Mouse (Mus musculus): ENCODE results near the gene Inha. TPM values are rescaled to one million over a fixed set of nuclear protein-coding genes. Genes with fewer than 3 reads are reported as not detected.

Inha gene
- polyA plus RNA-seq, 1 experiment from 2014 or later, result 12.2 TPM

DNA sequence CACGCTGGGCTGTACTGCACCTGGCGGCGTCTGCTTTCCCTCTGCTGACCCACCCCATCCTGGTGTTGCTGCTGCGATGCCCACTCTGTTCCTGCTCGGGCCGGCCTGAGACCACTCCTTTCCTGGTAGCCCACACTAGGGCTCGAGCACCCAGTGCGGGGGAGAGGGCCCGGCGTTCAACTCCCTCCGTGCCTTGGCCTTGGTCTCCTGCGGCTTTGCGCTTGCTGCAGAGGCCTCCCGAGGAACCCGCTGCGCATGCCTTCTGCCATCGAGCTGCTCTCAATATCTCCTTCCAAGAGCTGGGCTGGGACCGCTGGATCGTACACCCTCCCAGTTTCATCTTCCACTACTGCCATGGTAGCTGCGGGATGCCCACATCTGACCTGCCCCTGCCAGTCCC is 2.7 kb downstream of the Inha start:
- no peak for ATAC-seq (ENCODE audit: insufficient number of reproducible peaks, low FRiP score, low TSS enrichment, low read depth)
- Histone ChIP-seq H3K9ac (no peak overlapping the region), H3K36me3 (no peaks in the 10 kb centered on the region), H3K27ac (no peak overlapping the region), H3K9me3 (no peaks in the 10 kb centered on the region), H3K4me3 (no peak overlapping the region), H3K27me3 (no peaks in the 10 kb centered on the region), H3K4me2 (no peak overlapping the region), H3K4me1 (peaks cover 31% of the 10 kb centered on the region)
- 63% methylated on average over 20 of the region's 20 CpGs for WGBS

DNA sequence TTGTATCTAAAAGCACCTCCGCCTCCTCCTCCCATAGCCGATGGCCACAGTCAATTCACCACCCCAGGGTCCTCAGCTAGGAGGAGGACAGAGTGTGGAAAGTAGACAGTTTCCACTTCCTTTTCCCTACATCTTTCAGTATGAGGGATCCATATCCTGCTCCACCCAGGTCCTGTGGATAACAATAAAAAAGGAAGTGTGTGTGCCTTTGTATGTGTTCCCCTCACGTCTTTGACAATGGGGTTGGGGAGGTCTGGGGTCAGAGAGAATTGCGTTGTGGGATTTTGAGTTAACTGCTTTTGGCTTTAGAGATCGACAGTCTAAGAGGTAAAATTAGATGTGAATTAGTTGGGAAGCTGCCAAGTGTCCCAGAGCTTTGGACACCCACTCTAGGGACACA is 3.3 kb downstream of the Inha start:
- 65% methylated on average over 5 of the region's 5 CpGs for WGBS
- no peaks in the 10 kb centered on the region for H3K9me3 ChIP-seq
- H3K4me2 ChIP-seq, result no peak overlapping the region
- H3K9ac ChIP-seq, result no peak overlapping the region
- peaks cover 26% of the 10 kb centered on the region for H3K4me1 ChIP-seq
- no peak for ATAC-seq (ENCODE audit: insufficient number of reproducible peaks, low FRiP score, low TSS enrichment, low read depth)
- no peak overlapping the region for H3K4me3 ChIP-seq
- no peaks in the 10 kb centered on the region for H3K27me3 ChIP-seq
- no peak overlapping the region for H3K27ac ChIP-seq
- H3K36me3 ChIP-seq, result no peaks in the 10 kb centered on the region

DNA sequence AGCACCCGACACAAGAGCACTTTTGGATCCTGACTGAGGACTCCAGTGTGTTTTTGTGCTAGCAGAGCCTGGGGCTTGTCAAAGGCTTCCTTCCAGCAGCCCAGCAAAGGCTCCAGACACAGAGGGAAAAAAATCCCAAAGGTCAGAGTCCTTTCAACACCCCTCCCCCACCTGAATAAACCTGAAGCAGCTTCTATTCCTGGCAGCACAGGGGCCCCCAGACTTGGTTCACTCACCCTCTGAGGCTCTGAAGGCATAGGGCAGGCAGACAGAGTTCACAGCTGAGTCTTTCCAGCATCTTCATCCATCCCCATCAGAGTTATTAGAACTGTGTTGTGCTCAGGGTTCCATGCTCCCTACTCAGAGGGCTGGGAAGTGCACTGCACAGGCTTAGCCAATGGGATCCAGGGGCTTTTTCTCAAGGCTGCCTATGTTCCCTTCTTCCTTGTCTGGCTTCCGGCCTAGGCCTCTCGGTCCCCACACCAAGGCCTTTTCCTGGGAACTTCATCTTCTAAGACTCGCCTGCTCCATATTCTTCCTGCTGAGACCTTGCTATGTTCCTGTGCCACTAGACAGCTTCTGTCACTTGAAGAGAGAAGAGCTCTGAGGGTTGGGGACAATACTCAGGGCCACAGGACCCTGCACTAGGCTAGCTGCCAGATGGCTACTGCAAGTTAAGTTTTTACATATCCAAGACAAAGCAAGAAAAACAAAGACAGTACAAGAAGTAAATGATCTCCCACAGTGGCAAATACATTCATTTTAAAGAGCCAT is 4.7 kb downstream of the Inha start:
- H3K4me1 ChIP-seq, result peaks cover 22% of the 10 kb centered on the region
- 53% methylated on average over 4 of the region's 4 CpGs for WGBS
- no peak overlapping the region for H3K4me3 ChIP-seq
- H3K4me2 ChIP-seq, result no peak overlapping the region
- no peaks in the 10 kb centered on the region for H3K27me3 ChIP-seq
- H3K36me3 ChIP-seq, result no peaks in the 10 kb centered on the region
- no peak for ATAC-seq (ENCODE audit: insufficient number of reproducible peaks, low FRiP score, low TSS enrichment, low read depth)
- H3K27ac ChIP-seq, result peak overlapping the region; percentile 47
- no peak overlapping the region for H3K9ac ChIP-seq
- H3K9me3 ChIP-seq, result no peaks in the 10 kb centered on the region

DNA sequence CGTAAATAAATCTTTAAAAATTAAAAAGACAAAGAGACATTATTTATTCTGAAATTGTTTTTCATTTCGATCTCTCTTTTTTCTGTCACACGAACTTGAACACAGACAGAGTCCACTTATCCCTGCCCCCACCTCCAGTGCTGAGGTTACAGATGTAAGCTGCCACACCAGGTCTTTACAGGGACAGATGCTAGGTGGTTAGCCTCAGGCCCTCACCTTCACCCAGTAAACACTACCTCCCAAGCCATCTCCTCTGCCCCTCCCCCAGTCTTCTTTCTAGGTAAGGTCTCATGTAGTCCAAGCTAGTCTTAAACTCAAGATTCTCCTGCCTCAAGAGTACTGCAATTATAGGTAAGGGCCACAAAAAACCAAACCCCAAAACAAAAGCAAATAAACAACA is 5.7 kb downstream of the Inha start:
- ATAC-seq (ENCODE audit: insufficient number of reproducible peaks, low FRiP score, low TSS enrichment, low read depth), result no peak
- Histone ChIP-seq H3K4me2 (no peak overlapping the region), H3K4me1 (peaks cover 14% of the 10 kb centered on the region), H3K9me3 (no peaks in the 10 kb centered on the region), H3K9ac (no peak overlapping the region), H3K27ac (no peak overlapping the region), H3K27me3 (no peaks in the 10 kb centered on the region), H3K4me3 (no peak overlapping the region), H3K36me3 (no peaks in the 10 kb centered on the region)
- 85% methylated on average over 3 of the region's 3 CpGs for WGBS

DNA sequence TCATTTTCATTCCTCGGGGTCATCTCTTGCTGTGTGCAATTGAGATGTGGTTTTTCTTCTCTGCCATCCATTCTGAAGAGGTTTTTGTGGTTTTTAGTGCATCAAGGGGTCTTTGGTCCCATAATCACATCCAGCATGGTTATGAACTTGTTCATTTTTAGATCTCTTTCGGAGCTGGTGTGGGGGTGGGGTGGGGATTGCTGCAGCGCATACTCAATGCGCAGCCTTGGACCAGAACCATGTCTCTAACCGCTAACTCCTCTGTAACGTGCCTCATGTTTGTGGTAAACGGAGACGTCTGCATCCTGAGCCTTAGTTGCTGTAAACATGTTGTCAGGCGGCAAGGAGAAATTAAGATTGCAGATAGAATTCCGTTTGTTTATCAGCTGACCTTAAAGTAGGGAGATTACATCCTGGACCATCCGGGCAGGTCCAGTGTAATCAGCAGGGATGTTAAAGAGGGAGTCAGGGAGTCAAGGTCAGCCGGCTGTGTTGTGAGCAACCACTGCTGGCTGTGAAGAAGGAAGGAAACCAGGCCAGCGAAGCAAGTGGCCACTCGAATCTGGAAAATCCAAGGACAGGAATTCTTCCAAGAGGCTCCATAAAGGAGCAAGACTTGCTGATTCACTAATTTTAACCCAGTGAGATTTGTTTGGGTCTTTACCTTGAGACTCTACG is 10.0 kb downstream of the Inha start:
- H3K27me3 ChIP-seq, result no peaks in the 10 kb centered on the region
- no peak overlapping the region for H3K4me3 ChIP-seq
- H3K9me3 ChIP-seq, result no peaks in the 10 kb centered on the region
- H3K4me2 ChIP-seq, result no peak overlapping the region
- no peak for ATAC-seq (ENCODE audit: insufficient number of reproducible peaks, low FRiP score, low TSS enrichment, low read depth)
- no peak overlapping the region for H3K27ac ChIP-seq
- H3K36me3 ChIP-seq, result no peaks in the 10 kb centered on the region
- 73% methylated on average over 15 of the region's 15 CpGs for WGBS
- no peak overlapping the region for H3K9ac ChIP-seq
- H3K4me1 ChIP-seq, result peaks cover 24% of the 10 kb centered on the region

DNA sequence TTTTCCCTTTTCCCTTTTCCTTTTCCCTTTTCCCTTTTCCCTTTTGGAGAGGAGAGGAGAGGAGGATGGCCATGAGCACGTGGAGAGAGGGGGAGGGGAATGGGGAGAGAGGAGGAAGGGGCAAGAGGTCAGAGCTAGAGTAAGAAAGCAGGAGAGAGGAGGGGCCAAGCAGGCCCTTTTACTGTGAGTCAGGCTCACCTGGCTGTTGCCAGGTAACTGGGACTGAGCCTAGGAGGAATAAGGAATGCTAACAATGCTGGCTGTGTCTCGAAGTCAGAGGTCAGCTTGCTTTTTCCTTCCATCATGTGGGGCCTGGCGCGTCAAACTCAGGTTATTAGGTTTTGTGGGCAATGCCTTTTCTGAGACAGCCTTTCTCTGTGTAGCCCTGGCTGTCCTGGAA is 11.1 kb downstream of the Inha start:
- Histone ChIP-seq H3K4me3 (no peak overlapping the region), H3K4me1 (peaks cover 27% of the 10 kb centered on the region), H3K36me3 (no peaks in the 10 kb centered on the region), H3K9ac (no peak overlapping the region), H3K27ac (peak overlapping the region; percentile 76), H3K27me3 (no peaks in the 10 kb centered on the region), H3K4me2 (no peak overlapping the region), H3K9me3 (no peaks in the 10 kb centered on the region)
- ATAC-seq (ENCODE audit: insufficient number of reproducible peaks, low FRiP score, low TSS enrichment, low read depth), result no peak
- 58% methylated on average over 4 of the region's 4 CpGs for WGBS

DNA sequence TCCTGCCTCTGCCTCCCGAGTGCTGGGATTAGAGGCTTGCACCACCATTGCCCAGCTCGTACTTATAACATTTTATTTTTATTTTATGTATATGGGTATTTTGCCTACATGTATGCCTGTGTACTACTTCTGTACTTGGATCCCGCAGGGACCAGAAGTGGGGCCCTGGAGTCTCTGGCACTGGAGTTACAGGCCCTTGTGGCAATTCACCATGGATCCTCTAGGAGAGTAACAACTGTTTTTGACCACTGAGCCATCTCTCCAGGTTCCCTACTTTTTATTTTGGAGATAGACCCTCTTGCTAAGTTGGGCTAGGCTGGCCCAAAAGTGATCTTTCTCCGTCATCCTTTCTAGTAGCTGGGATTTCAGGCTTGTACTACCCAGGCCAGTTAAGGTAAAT is 11.6 kb downstream of the Inha start:
- H3K4me2 ChIP-seq, result no peak overlapping the region
- H3K9ac ChIP-seq, result no peak overlapping the region
- WGBS, result 94% methylated on average over 4 of the region's 4 CpGs
- no peaks in the 10 kb centered on the region for H3K27me3 ChIP-seq
- peaks cover 27% of the 10 kb centered on the region for H3K4me1 ChIP-seq
- no peaks in the 10 kb centered on the region for H3K9me3 ChIP-seq
- H3K36me3 ChIP-seq, result no peaks in the 10 kb centered on the region
- peak overlapping the region; percentile 76 for H3K27ac ChIP-seq
- no peak overlapping the region for H3K4me3 ChIP-seq
- no peak for ATAC-seq (ENCODE audit: insufficient number of reproducible peaks, low FRiP score, low TSS enrichment, low read depth)

DNA sequence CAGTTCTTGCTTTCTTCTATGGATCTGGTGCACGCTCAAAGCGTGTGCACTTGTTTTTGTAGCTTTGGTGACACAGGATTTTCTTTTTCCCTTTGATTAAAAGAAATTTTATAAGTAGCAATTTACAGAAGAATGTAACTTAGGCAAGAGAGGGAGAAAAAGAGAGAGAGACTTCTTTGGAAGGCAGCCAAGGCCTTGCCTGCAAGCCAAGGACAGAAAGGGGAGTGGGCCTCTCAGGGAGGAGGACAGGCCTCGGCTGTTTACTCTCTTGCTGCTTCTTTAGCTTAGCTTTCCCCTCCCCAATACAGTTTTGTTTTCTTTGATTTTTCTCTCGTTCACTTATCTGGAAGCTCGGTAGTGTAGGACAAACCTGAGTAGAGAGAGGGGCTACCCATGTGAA is 12.7 kb downstream of the Inha start:
- 44% methylated on average over 5 of the region's 5 CpGs for WGBS
- Histone ChIP-seq H3K9me3 (no peaks in the 10 kb centered on the region), H3K36me3 (no peaks in the 10 kb centered on the region), H3K9ac (no peak overlapping the region), H3K4me2 (no peak overlapping the region), H3K4me3 (no peak overlapping the region), H3K27me3 (no peaks in the 10 kb centered on the region), H3K27ac (peak overlapping the region; percentile 97), H3K4me1 (peaks cover 27% of the 10 kb centered on the region)
- ATAC-seq (ENCODE audit: insufficient number of reproducible peaks, low FRiP score, low TSS enrichment, low read depth), result no peak

DNA sequence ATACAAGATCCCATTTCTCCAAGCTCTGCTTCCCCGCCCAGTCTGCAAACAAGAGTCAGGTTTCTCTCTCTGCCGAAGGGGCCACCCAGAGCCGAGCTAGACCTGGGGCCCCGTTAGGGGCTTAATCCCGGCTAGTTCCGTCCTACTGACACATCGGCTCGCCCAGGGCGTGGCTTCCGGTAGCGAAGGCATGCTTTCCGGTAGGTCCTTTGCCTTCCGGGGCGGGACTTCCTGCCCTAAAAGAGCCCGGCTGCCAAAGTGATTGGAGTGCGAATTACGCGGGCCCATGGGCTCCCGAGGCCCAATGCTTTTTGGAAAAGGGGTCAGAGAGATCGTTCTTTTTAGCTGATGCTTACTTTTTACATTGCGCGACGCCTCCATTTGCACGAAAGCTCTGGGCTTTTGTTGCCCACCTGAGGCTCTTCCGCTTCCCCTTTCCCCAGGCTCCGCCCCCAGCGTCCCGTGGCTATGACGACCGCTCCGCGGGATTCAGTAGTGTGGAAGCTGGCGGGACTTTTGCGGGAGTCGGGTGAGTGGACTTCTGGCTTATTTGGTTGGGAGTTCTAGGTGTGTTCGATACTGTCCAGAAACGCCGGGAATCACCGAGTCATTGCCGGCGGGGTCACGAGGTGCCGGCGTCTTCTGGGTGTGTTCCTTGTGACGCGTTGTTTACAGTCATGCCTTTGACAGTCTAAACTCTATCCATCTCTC is 14.6 kb downstream of the Inha start, which contains the start of gene Stk11ip:
Gene Stk11ip, plus strand, starts transcription at position 209 of the 711 bp plus-strand sequence.
- peak within 1 kb of the TSS; percentile 27; the same call in 1 of the 2 replicates for H3K9ac ChIP-seq
- WGBS, result under 1% methylated on average over 46 of the region's 46 CpGs
- no peaks in the 10 kb centered on the region for H3K9me3 ChIP-seq
- H3K4me3 ChIP-seq, result peak within 1 kb of the TSS; percentile 61
- H3K27me3 ChIP-seq, result no peaks in the 10 kb centered on the region
- peaks cover 17% of the 10 kb centered on the region for H3K36me3 ChIP-seq
- H3K4me2 ChIP-seq, result peak within 1 kb of the TSS; percentile 60
- peaks cover 27% of the 10 kb centered on the region for H3K4me1 ChIP-seq
- H3K27ac ChIP-seq, result peak within 1 kb of the TSS; percentile 97
- peak; percentile 95 for ATAC-seq (ENCODE audit: insufficient number of reproducible peaks, low FRiP score, low TSS enrichment, low read depth)

DNA sequence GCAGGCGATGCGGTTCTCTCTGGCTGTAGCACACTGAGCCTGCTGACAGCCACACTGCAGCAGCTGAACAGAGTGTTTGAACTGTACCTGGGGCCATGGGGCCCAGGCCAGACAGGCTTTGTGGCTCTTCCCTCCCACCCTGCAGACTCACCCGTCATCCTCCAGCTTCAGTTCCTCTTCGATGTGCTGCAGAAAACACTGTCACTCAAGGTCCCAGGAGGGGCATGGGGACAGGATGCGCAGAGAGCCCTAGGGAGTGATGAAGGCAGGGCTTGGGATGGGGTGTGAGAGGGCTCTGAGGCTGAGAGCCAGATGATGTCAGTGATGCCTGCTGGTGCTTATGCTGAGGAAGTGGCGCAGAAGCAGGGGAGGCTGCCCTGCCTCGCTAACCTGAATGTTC is 17.8 kb downstream of the Inha start:
- H3K36me3 ChIP-seq, result peaks cover 48% of the 10 kb centered on the region
- H3K27me3 ChIP-seq, result no peaks in the 10 kb centered on the region
- no peak overlapping the region for H3K27ac ChIP-seq
- H3K4me3 ChIP-seq, result no peak overlapping the region
- peaks cover 16% of the 10 kb centered on the region for H3K4me1 ChIP-seq
- H3K4me2 ChIP-seq, result no peak overlapping the region
- no peak for ATAC-seq (ENCODE audit: insufficient number of reproducible peaks, low FRiP score, low TSS enrichment, low read depth)
- H3K9ac ChIP-seq, result no peak overlapping the region
- WGBS, result 87% methylated on average over 7 of the region's 7 CpGs
- H3K9me3 ChIP-seq, result no peaks in the 10 kb centered on the region

DNA sequence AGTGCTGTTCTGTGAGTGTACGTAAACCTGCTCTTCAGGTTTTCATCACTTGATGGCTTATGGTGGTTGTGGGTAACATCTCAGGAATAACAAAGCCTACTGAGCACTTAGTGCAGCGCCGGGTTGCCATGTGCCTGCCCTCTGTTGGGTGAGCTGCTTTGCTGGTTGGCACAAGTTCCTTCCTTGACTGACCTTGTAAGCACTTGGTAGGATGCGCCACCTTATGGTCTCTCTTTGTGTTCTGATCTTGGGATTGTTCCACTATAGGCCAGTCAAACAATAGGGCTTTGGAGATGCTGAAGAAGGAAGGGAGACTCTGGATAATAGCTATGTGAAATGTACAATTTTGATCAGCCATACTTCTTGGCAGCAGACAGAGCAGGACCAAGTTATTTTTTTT is 23.7 kb downstream of the Inha start:
- ATAC-seq (ENCODE audit: insufficient number of reproducible peaks, low FRiP score, low TSS enrichment, low read depth), result no peak
- Histone ChIP-seq H3K9me3 (no peaks in the 10 kb centered on the region), H3K4me1 (no peaks in the 10 kb centered on the region), H3K9ac (no peak overlapping the region), H3K4me3 (no peak overlapping the region), H3K27me3 (no peaks in the 10 kb centered on the region), H3K4me2 (no peak overlapping the region), H3K36me3 (peaks cover 84% of the 10 kb centered on the region), H3K27ac (no peak overlapping the region)
- WGBS, result 87% methylated on average over 4 of the region's 4 CpGs

Measured in limb, embryonic 15.5 days (tissue).